Mouse (Mus musculus) induced T-regulatory cell, adult 2 months (primary cell): ENCODE measurements at regions not wholly inside any gene's neighbourhood (a gene's known extent, or its start where the extent isn't known, plus 50 kb on each side); places are given as distances from the start of the nearest gene placed in this dataset.
"Not testable (repeated sequence)": the region's sequence is repeated elsewhere in the genome, so short reads cannot be mapped to it uniquely, and the experiment has no call there.

Experiments
- DNase-seq: peaks from one replicate; pipeline ENCODE4 v3.0.0-alpha.2; 2012; ENCODE audit warnings: low read depth

DNA sequence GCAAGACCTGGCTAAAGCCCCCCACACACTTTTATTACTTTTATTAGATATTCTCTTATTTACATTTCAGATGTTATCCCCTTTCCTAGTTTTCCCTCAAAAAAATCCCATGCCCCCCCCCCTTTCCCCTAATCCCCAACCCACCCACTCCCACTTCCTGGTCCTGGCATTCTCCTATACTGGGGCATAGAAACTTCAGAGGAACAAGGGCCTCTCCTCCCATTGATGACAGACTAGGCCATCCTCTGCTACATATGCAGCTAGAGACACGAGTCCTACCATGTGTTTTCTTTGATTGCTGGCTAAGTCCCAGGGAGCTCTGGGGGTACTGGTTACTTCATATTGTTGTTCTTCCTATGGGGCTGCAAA, 116.8 kb downstream of the Rfpl4b start:
- DNase-seq, result not testable (repeated sequence)

DNA sequence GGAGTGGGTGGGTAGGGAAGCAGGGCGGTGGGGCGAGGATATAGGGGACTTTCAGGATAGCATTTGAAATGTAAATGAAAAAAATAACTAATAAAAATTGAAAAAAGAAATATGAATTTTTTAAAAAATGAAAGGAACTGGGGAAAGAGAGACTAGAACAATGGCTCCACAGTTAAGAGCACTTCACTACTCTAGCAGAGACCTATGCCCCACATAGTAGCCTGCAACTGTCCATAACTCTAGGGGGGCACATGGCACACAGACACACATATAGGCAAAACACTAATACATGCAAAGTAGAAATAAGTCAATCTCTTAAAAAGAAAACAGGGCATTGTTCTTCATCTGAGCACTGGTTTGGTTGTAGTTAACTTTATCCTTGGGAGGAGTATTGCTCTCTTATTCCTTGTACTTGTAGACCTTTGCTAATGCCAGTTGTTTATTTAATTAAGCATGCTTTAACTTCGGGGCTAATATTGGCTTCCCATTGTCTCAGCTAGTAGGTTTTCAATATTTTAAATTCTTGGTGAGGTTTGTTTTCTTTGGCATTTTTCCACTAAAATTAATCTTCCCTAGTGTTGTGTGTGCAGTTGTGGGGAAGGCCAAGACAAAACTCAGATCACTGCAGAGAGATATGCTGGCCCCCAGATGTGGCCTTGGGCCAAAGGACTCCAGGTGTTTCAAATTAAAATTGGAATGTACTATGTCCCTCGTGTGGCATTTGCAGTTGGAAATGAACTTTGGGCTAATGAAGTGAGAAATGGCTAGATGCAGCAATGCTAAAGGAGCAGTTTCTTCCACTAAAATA, 117.4 kb downstream of the Rfpl4b start:
- DNase-seq, result no peak

DNA sequence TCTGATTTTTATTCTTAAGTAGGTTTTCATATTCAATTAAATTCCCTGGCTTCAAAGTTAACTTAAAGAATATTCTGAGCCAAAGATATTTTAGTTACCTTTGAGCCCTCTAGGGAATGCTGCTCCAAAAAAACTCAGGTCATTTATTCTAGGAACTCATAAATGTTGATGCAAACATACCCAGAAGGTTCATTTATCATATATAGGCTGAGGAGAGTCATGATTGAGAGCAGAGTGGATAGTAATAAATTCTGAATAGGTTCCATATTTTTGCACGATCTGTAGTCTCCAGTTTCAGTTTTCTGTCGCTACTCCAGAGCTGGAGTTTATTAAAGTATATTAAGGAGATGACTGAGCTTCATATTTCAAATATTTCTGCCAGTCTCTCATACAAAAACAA, 144.1 kb downstream of the Rfpl4b start:
- DNase-seq, result no peak

DNA sequence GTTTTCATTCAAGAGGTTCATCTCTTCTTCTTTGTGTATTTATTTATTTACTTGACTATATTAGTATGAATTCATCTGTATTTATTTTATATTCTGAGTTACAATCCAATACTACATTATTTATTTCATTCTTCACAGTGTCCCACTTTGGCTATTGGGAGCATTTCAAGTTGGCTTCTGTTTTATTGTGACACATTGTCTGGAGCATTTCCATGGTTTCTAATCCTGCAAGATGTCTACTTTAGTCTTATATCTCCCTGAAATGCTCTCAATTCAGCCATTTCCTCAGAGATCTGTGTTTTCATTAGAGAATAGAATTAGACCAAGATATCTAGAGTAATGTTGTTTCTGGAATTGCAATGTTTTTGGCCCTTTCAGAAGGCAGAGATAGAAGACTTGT, 153.0 kb downstream of the Rfpl4b start:
- no peak for DNase-seq

DNA sequence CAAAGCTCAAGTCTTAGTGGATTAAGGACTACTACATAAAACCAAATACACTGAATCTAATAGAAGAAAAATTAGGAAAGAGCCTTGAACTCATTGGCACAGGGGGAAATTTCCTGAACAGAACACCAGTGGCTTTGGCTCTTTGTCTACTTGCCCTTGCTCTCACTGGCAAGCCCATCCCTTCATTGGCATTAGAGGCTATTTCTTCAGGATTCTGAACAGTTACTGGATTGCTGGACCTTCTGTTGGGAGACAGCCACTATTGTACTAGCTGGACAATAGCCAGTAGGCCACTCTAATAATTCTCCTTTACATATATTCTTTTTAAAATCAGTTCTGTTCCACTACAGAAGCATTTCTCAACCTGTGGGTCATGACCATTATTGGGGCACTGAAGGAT, 153.7 kb downstream of the Rfpl4b start:
- DNase-seq, result no peak

DNA sequence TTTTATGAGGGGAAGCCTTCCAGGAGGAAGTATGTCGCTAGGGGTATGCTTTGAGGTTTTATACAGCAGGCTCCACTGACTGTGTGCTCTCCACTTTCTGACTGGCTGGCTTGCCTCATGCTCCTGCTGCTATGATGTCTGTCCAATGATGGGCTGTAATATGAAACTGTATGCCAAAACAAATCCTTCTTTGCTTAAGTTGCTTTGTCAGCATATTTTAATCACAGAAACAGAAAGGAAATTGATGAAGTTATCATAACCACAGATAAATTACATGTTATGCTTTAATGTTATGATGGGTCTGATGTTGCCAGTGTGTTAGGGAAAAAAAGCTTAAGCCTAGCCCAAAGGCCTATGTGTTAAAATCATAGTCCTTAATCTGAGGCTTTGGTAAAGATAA, 185.9 kb downstream of the Rfpl4b start:
- no peak for DNase-seq

DNA sequence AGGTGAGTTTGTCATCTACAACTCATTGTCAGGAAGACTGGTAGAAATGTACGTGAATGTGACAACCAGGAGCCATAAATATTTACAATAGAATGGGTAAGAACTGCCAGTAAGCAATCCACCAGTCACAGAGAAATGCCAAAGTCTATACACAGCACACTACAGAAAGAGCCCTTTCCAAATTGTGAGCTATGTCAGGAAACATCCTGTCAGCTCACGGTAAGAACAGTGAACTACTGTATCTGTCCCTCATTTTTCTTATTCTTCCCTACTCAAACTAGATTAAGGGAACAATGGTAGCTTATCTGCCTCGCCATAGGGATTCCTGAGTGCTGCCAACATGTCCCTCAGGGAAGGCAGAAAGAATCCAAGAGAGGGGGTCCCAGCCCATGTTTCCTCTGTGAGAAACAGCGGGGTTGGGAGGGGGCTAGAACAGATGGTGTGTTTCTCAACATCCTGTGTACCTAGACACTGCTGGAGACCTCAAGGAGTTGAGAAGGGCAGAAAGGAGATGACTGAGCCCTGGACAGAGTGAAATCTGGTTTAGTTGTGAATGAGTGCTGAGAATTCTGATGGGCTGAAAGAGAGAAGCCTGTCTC, 191.6 kb downstream of the Rfpl4b start:
- DNase-seq, result no peak

DNA sequence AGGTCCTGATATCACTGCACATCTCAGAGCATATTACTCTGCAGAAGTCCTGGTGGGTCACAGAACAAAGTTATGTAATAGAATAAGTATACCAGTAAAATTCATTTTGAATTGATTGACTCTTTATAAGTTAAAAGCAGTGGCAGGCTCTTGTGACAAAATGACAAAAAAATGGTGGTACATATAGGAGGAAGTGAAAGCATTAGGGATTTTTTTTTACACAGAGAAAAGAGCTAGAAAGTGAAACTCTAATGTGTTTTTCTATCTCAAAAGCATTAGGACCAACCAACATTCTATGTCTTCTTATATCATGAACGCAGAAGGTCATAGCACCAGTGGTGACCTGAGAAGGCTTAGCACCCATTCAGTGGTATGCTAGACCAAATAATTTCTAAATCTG, 198.2 kb downstream of the Rfpl4b start:
- DNase-seq, result no peak

DNA sequence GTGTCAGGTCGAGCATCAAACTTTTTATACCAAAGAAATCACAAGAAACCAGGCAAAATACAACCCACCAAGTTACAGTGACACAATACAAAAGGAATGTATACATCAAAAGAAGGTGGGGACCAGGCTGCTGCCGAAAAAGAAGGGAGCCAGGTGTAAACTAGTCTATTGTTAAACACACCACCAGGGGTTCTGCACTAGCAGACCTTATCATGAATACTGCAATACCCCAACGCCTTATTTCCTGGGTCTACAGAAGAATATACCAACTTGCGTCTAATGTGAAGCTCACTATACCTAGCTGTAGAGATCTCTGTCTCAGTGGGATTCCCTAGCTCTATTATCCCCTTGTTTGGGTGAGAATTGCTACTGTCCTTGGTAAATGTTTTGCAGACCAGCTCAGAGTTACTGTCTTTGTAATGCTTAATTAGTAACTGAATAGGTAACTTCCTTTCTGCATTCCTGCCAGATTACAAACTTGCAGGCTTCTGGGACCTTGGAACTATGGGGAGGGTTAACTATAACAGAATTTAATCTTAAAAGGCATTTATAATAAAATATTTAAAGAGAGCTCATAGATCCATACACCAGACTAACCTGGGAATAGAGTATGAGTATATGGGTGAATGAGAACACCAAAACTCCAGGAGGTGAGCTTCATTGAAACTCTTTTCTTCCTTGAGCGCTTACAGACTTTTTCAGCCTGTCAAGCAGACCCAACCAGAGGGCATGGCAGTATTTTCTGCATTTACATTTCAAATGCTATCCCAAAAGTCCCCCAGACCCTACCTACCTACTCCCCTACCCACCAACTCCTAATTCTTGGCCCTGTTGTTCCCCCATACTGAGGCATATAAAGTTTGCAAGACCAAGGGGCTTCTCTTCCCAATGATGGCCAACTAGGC, 211.7 kb downstream of the Rfpl4b start:
- no peak for DNase-seq

DNA sequence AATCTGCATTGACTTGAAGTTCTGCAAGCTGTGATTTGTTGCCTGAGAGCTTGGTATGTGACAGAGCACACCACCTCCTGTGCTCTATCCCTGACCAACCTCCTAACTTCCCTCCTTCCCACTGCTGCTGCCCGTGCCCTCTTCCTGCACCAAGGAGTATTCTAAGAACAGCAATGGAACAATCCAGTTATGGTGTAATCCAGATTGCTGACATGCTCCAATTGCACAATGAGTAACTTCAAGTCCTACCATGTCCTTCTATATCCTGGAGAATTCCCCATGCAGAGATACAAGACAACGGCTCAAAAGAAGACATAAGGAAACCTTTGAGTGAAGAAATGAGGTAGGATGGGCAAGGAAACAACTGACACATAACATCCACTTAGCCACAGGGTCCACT, 235.5 kb downstream of the Rfpl4b start:
- DNase-seq, result no peak

DNA sequence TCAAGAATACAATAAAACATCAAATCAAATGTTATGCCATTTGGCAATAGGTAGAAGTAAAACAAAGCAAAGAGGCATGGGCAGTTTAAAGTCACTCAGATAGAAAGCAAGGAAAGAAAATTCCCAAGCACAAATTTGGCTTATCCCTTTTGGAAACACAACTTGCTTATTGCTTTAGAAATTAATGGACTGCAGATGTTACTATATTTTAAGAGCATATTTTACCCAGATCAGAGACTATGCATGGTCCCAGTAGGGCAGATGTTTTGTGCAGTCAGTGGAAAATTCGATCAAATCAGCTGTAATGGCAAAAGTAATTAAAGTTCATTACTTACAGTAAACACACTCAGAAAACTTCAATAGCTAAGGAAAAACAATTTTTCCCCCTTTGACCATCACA, 245.9 kb downstream of the Rfpl4b start:
- no peak for DNase-seq

DNA sequence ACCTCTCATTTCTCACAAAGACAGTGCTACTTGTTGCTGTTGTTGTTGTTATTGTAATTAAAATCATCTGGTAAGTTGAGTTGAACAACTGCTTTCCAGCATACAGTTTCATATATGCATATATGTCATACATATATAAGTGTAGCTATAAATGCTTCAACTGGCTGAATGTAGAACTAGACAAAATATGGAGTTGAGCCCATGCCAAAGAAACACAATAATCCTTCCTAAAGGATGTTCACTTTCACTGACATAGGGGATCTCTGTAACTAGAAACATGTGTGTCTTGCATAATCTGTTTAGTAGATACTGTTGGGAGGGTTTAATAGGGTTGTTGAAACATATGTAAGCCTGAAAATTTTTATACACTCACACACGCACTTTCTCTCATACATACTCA, 247.9 kb downstream of the Rfpl4b start:
- DNase-seq, result no peak

DNA sequence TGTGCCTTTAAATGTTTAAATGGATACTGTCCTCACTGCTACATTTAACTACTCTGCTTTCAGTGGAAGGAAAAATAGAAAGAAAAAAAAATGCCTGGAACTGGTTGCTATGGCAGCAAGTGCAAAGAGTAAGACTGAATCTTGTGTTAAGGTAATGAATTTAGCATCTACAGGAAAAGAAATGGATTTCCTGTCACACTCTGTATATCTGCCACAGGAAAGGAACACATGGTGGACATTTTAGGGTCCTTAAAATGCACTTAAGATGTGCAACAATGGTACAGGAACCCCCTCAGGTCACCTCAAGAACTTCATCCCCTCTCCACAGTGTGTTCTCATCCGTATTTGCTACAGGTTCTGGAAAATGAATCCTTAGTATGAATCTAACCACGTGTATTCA, 248.4 kb downstream of the Rfpl4b start:
- DNase-seq, result no peak

DNA sequence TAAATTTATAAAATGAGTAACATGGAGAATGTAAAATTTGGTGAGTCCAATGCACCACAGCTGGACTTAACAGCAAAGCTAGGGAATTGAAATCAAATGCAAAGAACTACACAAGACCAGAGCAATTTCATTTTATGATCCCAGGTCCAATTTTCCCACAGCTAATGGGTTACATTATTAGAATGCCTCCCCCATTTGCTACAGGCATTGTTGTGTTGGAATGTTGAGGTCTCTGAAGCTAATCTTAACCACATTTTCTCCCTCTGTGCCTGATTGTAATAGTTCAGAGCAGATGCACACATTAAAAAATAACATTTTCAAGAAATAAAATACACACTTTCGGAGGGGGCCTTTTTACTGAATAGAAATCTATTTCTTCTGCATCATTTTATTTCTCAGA, 254.3 kb downstream of the Rfpl4b start:
- no peak for DNase-seq

DNA sequence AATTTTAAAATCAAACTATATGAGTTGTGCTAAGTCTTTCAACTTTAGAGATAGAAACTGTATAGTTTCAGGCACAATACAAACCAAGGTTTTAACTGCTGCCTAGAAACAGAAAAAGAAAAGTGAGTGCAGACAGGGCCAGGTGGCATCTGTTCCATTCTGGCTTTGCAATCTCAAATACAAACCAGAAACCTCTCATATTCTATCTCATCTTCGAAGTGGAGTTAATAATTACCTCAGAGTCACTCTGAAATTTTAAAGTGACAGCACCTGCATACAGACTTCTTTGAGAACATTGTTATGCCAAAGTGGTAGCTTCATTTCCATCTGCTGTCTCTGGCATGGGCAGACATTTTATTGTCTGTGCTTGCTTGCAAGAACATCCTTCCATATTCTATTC, 255.2 kb downstream of the Rfpl4b start:
- no peak for DNase-seq

DNA sequence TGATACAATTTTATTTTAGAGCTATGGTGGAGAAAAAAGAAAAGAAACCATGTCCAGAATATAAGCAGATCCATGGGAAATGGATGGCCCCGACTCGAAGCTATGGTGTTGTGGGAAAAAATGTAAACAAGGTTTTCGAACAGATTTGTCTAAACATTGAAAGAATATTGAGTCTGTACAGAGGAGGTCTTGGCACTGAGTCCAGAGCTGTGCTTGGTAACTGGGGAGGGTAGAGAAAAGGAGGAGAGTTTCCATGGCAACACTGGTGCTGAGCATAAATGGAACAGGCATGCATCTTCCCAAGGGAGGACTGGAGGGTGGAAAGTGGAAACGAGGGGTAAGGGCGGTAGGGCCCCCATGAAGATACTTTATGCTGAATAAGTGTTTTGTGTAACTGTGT, 266.5 kb downstream of the Rfpl4b start:
- DNase-seq, result no peak

DNA sequence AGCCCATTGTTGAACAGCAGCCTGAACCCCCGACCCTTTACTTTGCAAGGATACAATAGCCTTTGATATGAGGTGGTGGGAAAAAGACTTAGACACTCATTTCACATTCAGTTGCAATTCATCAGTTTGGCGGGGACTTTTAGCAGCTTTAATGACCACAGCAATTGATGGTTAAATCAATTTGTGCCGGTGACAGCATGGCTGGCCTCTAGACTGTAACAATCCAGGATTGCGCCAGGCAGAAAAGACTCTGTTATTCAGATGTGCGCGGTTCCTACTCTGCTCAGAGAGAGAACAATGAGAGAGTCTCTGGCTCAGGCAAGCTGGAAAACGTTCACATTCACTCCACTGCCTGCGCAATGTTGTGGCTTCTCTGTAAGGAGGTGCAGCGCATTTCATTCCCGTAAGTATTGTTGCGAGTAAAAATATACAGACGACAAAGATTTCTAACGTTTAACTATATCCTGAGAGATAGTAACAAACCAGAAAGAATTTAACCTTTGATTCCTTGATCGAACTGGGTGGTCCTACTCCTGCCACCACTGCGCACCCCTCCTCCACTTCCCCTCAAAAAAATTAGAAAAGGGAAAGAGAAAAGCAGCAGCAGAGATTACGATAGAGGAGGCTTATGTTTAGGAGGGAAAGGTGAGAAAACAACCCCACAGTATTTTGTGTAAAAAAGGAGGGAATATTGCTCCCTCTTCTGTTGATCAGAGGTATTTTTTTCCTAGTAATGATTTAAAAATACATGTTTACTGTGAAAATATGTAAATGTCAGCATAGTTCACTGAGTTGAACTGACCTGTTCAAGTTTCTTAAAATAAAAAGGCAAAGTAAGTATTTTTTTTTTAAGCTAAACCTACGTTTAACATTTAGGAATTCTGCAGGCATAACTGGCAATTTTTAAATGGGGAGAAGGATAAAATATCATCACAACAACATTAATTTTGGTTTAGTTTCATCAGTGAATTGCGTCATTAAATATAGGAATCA, 267.6 kb downstream of the Rfpl4b start:
- DNase-seq, result peak; percentile 1

DNA sequence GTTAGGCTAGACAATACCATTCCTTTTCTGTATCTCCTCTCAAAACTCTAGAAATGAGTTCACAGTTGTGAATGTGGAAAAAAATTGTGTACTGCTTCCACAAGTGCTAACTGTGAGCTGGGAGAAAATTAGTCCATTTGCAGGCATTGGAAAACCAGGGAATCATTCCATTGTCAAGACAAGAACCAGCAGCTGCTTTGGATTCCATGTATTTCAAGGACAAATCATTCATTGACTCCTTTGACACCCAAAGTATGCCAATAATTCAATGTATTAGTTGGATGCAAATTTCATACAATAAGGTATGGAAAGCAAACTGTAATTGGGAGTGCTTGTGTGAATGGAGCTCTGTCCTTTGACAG, 268.3 kb downstream of the Rfpl4b start:
- DNase-seq, result no peak

DNA sequence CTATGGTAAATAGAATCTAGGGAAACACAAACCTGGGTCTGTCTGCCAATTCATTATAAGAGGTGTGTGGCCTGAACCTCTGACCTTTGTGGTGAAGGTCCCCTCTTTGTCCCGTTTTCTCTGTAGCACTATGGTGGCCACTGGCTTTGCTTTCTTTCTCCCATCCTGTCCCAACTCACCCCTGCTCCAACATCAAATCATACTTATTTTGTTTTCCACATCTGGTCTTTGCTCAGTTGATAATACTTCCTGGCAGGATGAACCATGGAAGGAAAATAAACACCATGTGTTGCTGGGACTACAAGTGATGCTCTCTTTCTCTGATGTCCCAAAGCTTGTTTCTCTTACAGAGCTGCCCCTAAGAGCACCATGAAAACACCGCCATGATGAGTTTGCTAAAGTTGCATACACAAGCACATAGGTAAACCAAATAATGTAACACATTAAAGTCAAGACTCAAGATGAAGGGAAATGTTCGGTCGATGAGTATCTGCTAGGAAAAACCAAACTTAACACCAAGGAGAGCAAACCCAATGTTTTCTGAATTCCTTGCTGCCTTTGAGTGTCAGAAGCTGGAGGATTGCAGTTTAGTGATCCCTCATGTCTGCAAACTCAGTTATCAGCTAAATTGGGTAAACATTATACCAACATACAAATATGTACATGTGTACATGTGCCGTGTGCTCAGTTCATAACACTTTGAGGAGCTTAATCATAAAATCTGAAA, 269.1 kb downstream of the Rfpl4b start:
- DNase-seq, result no peak

DNA sequence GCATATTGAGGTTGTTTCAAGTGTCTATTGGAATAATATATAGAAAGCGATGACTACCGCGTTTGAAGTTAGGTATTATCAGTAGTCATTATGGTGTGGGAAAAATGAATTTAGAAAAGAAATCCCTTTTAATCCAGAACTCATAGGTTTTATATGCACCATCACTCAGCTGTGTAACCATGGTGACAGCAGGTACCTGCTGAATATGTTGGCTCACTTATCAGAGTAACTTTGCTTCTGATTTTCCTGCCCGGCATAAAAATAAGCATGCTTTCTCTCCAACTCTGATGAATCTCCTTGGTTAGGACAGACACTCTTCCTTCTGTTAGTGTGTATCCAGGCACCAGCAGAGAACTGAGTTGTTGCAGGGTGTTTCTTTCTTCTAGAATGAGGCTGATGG, 281.5 kb downstream of the Rfpl4b start:
- DNase-seq, result no peak

DNA sequence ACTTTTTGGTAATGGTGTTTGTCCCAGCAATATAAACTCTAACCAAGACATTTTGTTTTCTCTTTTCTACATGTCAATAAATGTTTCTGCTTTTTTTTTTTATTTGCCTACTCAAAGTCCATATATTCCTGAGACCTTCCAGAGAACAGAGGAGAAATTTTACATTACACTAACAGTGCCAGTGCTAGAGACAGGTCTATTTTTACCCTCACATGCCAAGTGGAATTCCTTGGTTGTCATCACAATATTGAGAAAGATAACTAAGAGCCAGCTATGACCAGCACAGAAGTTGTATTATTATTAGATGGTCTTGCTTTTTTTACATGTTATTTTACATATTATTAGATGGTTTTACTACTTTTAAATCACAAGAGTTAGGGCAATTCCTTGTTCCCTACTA, 282.8 kb downstream of the Rfpl4b start:
- no peak for DNase-seq
